Comparison of ENCODE assay signal across 10 mouse cellular contexts in the genomic region with DNA sequence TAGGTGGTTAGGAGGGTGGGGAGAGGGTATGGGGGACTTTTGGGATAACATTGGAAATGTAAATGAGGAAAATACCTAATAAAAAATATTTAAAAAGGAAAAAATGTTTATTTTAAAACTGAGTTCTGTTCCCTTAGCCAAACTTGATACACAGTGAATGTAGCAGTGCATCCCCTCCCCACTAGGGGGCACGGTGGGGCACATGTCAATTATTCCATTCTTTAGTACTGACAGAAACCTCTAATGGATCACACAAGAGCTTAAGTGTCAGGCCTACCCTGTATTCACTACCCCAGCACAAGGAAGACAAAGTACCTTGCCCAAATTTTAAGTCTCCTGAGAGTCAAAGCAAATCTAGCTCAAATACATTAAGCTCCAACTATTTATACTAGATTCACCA. TPM values are rescaled to one million over a fixed set of nuclear protein-coding genes. Genes with fewer than 3 reads are reported as not detected.
A peak's percentile ranks its signal among the peaks of the same experiment; 100 is the strongest.
DNase-seq lines count a peak whose midpoint lies in the region; ATAC-seq and TF ChIP-seq lines count a peak whose summit lies in the region.
"Had no signal": no experiment of that assay in that cellular context is flagged by ENCODE, and none has a peak within 500 bp of the region (broad histone marks: within the 10 kb centered on the region; RNA-seq: fewer than 3 reads in every experiment).

No protein-coding gene starts in this region.

- peak; percentile 68 for ATAC-seq in granulocyte monocyte progenitor cell, adult 5-6 weeks (replicated peaks; ENCODE audit: poor library complexity, severe bottlenecking)

- TF ChIP-seq CTCF in left cerebral cortex, adult 2 months (IDR thresholded peaks at IDR 0.05): peak; percentile 54
- TF ChIP-seq CTCF in brain, embryonic 14.5 days (IDR thresholded peaks at IDR 0.05; ENCODE audit: borderline replicate concordance, extremely low read depth, insufficient read depth, insufficient read length): peak; percentile 52; the same call in 1 of the 2 replicates

- no peak overlapping the region for H3K4me3 ChIP-seq in left cerebral cortex, adult 2 months

- intact Hi-C loops in left cerebral cortex, adult 2 months (cut with DNase I): no loop called here

- no peak for DNase-seq in left cerebral cortex, adult 2 months (ENCODE audit: extremely low spot score in 1 of 2, low spot score in 2 of 2)
- no peak for DNase-seq in left cerebral cortex, adult 11 months (ENCODE audit: low spot score)
- peak; percentile 14 for DNase-seq in MN1 (ENCODE audit: low spot score)
- DNase-seq in brain, embryonic 14.5 days (ENCODE audit: low read depth): peak; percentile 24
- peak; percentile 36 to 66 for DNase-seq in layer of hippocampus, postnatal 25 days (ENCODE audit: extremely low spot score in 1 of 2, low spot score in 1 of 2)
- DNase-seq in retina, embryonic 14.5 days (ENCODE audit: low spot score): peak; percentile 65
- no peak for DNase-seq in spleen, postnatal 4 days (ENCODE audit: low spot score in 2 of 2)

- H3K27ac ChIP-seq in left cerebral cortex, adult 2 months: no peak overlapping the region

- no peak for TF ChIP-seq POLR2A in brain, embryonic 14.5 days (IDR thresholded peaks at IDR 0.05; ENCODE audit: borderline replicate concordance, extremely low read depth, insufficient read depth, insufficient read length, poor library complexity, severe bottlenecking)

RNA-seq across cellular contexts. Expression of a gene that starts 17.2 kb away (rescaled TPM):
- total RNA-seq in left cerebral cortex, adult 2 months (2021): not detected
- not detected in 2 replicates for polyA plus RNA-seq in brain, embryonic 14.5 days (2012; rRNA removed)
- not detected in 2 replicates for total RNA-seq in granulocyte monocyte progenitor cell, adult 5-6 weeks (2014; fragmentation: Nextera tagmentation)
- not detected in 2 replicates for total RNA-seq in granulocyte monocyte progenitor cell, adult 5-6 weeks (2017)
- not detected for total RNA-seq in layer of hippocampus, postnatal 25 days (2021)
- polyA plus RNA-seq: liver, embryonic 16.5 days; stomach, embryonic 14.5 days had no signal

RNA-seq across cellular contexts. Expression of a gene that starts 20.8 kb away (rescaled TPM):
- not detected for total RNA-seq in left cerebral cortex, adult 2 months (2021)
- 0.04 TPM in 1 of 2 replicates, not detected in the other for polyA plus RNA-seq in brain, embryonic 14.5 days (2012; rRNA removed)
- not detected in 2 replicates for total RNA-seq in granulocyte monocyte progenitor cell, adult 5-6 weeks (2014; fragmentation: Nextera tagmentation)
- not detected in 2 replicates for total RNA-seq in granulocyte monocyte progenitor cell, adult 5-6 weeks (2017)
- total RNA-seq in layer of hippocampus, postnatal 25 days (2021): not detected
- polyA plus RNA-seq: liver, embryonic 16.5 days; stomach, embryonic 14.5 days had no signal

RNA-seq across cellular contexts. Expression of a gene that starts 59.4 kb away (rescaled TPM):
- not detected for total RNA-seq in left cerebral cortex, adult 2 months (2021)
- 0.09 and 0.12 TPM in 2 replicates for polyA plus RNA-seq in brain, embryonic 14.5 days (2012; rRNA removed)
- not detected in 2 replicates for total RNA-seq in granulocyte monocyte progenitor cell, adult 5-6 weeks (2014; fragmentation: Nextera tagmentation)
- total RNA-seq in granulocyte monocyte progenitor cell, adult 5-6 weeks (2017): not detected in 2 replicates
- total RNA-seq in layer of hippocampus, postnatal 25 days (2021): not detected
- polyA plus RNA-seq: liver, embryonic 16.5 days; stomach, embryonic 14.5 days had no signal

Comparison
In these comparisons a context has a peak if more than half of its experiments do, and no peak if none do; other contexts are left out.
1. DNase-seq: peak in MN1 (single experiment), brain, embryonic 14.5 days (single experiment), layer of hippocampus, postnatal 25 days (2 of 2) and retina, embryonic 14.5 days (single experiment); none in left cerebral cortex, adult 2 months (0 of 2), left cerebral cortex, adult 11 months (single experiment) and spleen, postnatal 4 days (0 of 2).